Mouse (Mus musculus): ENCODE measurements around the gene Smco3. TPM values are rescaled to one million over a fixed set of nuclear protein-coding genes. Genes with fewer than 3 reads are reported as not detected.
"Not testable (repeated sequence)": the region's sequence is repeated elsewhere in the genome, so short reads cannot be mapped to it uniquely, and the experiment has no call there.

Gene Smco3
- polyA plus RNA-seq (2015; fragmentation: Nextera tagmentation; extraction: Ambion mirVana) = 0.30 TPM in 1 of 2 replicates, not detected in the other

- Histone ChIP-seq H3K4me1 (replicated peaks) (no peaks in the 10 kb centered on the region), H3K4me2 (no peak within 1 kb of the TSS), H3K27ac (no peak within 1 kb of the TSS), H3K9me3 (replicated peaks) (no peaks in the 10 kb centered on the region), H3K4me3 (no peak within 1 kb of the TSS), H3K27me3 (no peaks in the 10 kb centered on the region), H3K36me3 (no peaks in the 10 kb centered on the region), H3K9ac (no peak within 1 kb of the TSS)
- 44% methylated on average over 4 of the region's 4 CpGs for WGBS
- ATAC-seq (replicated peaks; ENCODE audit: insufficient number of reproducible peaks, insufficient read depth, low FRiP score, low read depth) = no peak
These were observed at the start of gene Smco3 for GRCm38 (mm10) chr6:136835352-136835751. Gene Smco3 (minus strand): TSS chr6:136835452.

- H3K4me3 ChIP-seq; H3K36me3 ChIP-seq; ATAC-seq (replicated peaks; ENCODE audit: insufficient number of reproducible peaks, insufficient read depth, low FRiP score, low read depth); H3K9ac ChIP-seq; H3K27me3 ChIP-seq; H3K4me2 ChIP-seq; H3K9me3 ChIP-seq (replicated peaks); H3K4me1 ChIP-seq (replicated peaks); H3K27ac ChIP-seq: not testable (repeated sequence)
- WGBS = 51% methylated on average over 1 of the region's 1 CpGs
These were observed 49.5 kb upstream of the Smco3 start for GRCm38 (mm10) chr6:136884766-136885165.

- 90% methylated on average over 6 of the region's 6 CpGs for WGBS
- ATAC-seq (replicated peaks; ENCODE audit: insufficient number of reproducible peaks, insufficient read depth, low FRiP score, low read depth) = no peak
- Histone ChIP-seq H3K9me3 (replicated peaks) (no peaks in the 10 kb centered on the region), H3K4me3 (no peak overlapping the region), H3K9ac (no peak overlapping the region), H3K4me2 (no peak overlapping the region), H3K4me1 (replicated peaks) (peaks cover 8% of the 10 kb centered on the region), H3K36me3 (no peaks in the 10 kb centered on the region), H3K27me3 (no peaks in the 10 kb centered on the region), H3K27ac (no peak overlapping the region)
These were observed 48.7 kb upstream of the Smco3 start for GRCm38 (mm10) chr6:136883961-136884360.

GRCm38 (mm10) chr6:136883431-136883915 lies 48.2 kb upstream of the Smco3 start:
- Histone ChIP-seq H3K27ac (no peak overlapping the region), H3K4me1 (replicated peaks) (peaks cover 8% of the 10 kb centered on the region), H3K36me3 (no peaks in the 10 kb centered on the region), H3K4me2 (no peak overlapping the region), H3K9ac (no peak overlapping the region), H3K4me3 (no peak overlapping the region), H3K27me3 (no peaks in the 10 kb centered on the region), H3K9me3 (replicated peaks) (no peaks in the 10 kb centered on the region)
- 71% methylated on average over 3 of the region's 3 CpGs for WGBS
- no peak for ATAC-seq (replicated peaks; ENCODE audit: insufficient number of reproducible peaks, insufficient read depth, low FRiP score, low read depth)

- no peak; the same call in 1 of the 2 replicates for ATAC-seq (replicated peaks; ENCODE audit: insufficient number of reproducible peaks, insufficient read depth, low FRiP score, low read depth)
- WGBS = 52% methylated on average over 8 of the region's 8 CpGs
- Histone ChIP-seq H3K27ac (no peak overlapping the region), H3K27me3 (no peaks in the 10 kb centered on the region), H3K4me1 (replicated peaks) (no peaks in the 10 kb centered on the region; the same call in 1 of the 2 replicates), H3K4me3 (no peak overlapping the region), H3K9ac (no peak overlapping the region), H3K9me3 (replicated peaks) (no peaks in the 10 kb centered on the region), H3K36me3 (no peaks in the 10 kb centered on the region), H3K4me2 (no peak overlapping the region)
These were observed 46.4 kb upstream of the Smco3 start for GRCm38 (mm10) chr6:136881678-136882077.

- Histone ChIP-seq H3K4me3 (peak within 1 kb of the TSS; percentile 48), H3K9me3 (replicated peaks) (no peaks in the 10 kb centered on the region), H3K36me3 (no peaks in the 10 kb centered on the region), H3K9ac (peak within 1 kb of the TSS; percentile 48), H3K27me3 (no peaks in the 10 kb centered on the region), H3K4me2 (peak within 1 kb of the TSS; percentile 54), H3K4me1 (replicated peaks) (peaks cover 19% of the 10 kb centered on the region), H3K27ac (peak within 1 kb of the TSS; percentile 84)
- 18% methylated on average over 9 of the region's 9 CpGs for WGBS
- peak; percentile 83 for ATAC-seq (replicated peaks; ENCODE audit: insufficient number of reproducible peaks, insufficient read depth, low FRiP score, low read depth)
These were observed 40.4 kb upstream of the Smco3 start, which contains the start of gene Mgp for GRCm38 (mm10) chr6:136875670-136876069. Gene Mgp (minus strand): TSS chr6:136875823.

GRCm38 (mm10) chr6:136874599-136874998 lies 39.3 kb upstream of the Smco3 start:
- WGBS = 19% methylated on average over 8 of the region's 8 CpGs
- H3K27ac ChIP-seq = peak overlapping the region; percentile 84
- H3K36me3 ChIP-seq = no peaks in the 10 kb centered on the region
- H3K9me3 ChIP-seq (replicated peaks) = no peaks in the 10 kb centered on the region
- peak overlapping the region; percentile 37 for H3K4me3 ChIP-seq
- peak; percentile 59; the same call in 1 of the 2 replicates for ATAC-seq (replicated peaks; ENCODE audit: insufficient number of reproducible peaks, insufficient read depth, low FRiP score, low read depth)
- peaks cover 19% of the 10 kb centered on the region for H3K4me1 ChIP-seq (replicated peaks)
- peak overlapping the region; percentile 54 for H3K4me2 ChIP-seq
- H3K9ac ChIP-seq = peak overlapping the region; percentile 41; the same call in 1 of the 2 replicates
- no peaks in the 10 kb centered on the region for H3K27me3 ChIP-seq

- Histone ChIP-seq H3K36me3 (no peaks in the 10 kb centered on the region), H3K9ac (no peak overlapping the region), H3K4me3 (no peak overlapping the region), H3K27me3 (no peaks in the 10 kb centered on the region), H3K9me3 (replicated peaks) (no peaks in the 10 kb centered on the region), H3K27ac (no peak overlapping the region), H3K4me2 (no peak overlapping the region), H3K4me1 (replicated peaks) (peaks cover under 1% of the 10 kb centered on the region; the same call in 1 of the 2 replicates)
- WGBS = 67% methylated on average over 5 of the region's 5 CpGs
- ATAC-seq (replicated peaks; ENCODE audit: insufficient number of reproducible peaks, insufficient read depth, low FRiP score, low read depth) = no peak
These were observed 33.7 kb upstream of the Smco3 start for GRCm38 (mm10) chr6:136868921-136869320.

GRCm38 (mm10) chr6:136866150-136866549 lies 30.9 kb upstream of the Smco3 start:
- no peak overlapping the region for H3K4me3 ChIP-seq
- H3K27ac ChIP-seq = no peak overlapping the region
- H3K9ac ChIP-seq = no peak overlapping the region
- peaks cover 3% of the 10 kb centered on the region; the same call in 1 of the 2 replicates for H3K4me1 ChIP-seq (replicated peaks)
- no peaks in the 10 kb centered on the region for H3K9me3 ChIP-seq (replicated peaks)
- H3K36me3 ChIP-seq = no peaks in the 10 kb centered on the region
- no peak overlapping the region for H3K4me2 ChIP-seq
- no peak for ATAC-seq (replicated peaks; ENCODE audit: insufficient number of reproducible peaks, insufficient read depth, low FRiP score, low read depth)
- WGBS = 82% methylated on average over 4 of the region's 4 CpGs
- no peaks in the 10 kb centered on the region for H3K27me3 ChIP-seq

GRCm38 (mm10) chr6:136865360-136865759 lies 30.1 kb upstream of the Smco3 start:
- no peak for ATAC-seq (replicated peaks; ENCODE audit: insufficient number of reproducible peaks, insufficient read depth, low FRiP score, low read depth)
- H3K27ac ChIP-seq = no peak overlapping the region
- no peaks in the 10 kb centered on the region for H3K36me3 ChIP-seq
- H3K4me1 ChIP-seq (replicated peaks) = peaks cover 9% of the 10 kb centered on the region
- H3K4me2 ChIP-seq = no peak overlapping the region
- 83% methylated on average over 5 of the region's 5 CpGs for WGBS
- H3K9me3 ChIP-seq (replicated peaks) = no peaks in the 10 kb centered on the region
- no peaks in the 10 kb centered on the region for H3K27me3 ChIP-seq
- no peak overlapping the region for H3K9ac ChIP-seq
- no peak overlapping the region for H3K4me3 ChIP-seq

- Histone ChIP-seq H3K9me3 (replicated peaks) (no peaks in the 10 kb centered on the region), H3K4me2 (peak overlapping the region; percentile 21; the same call in 1 of the 2 replicates), H3K4me3 (no peak overlapping the region), H3K4me1 (replicated peaks) (peaks cover 46% of the 10 kb centered on the region), H3K36me3 (no peaks in the 10 kb centered on the region), H3K27ac (peak overlapping the region; percentile 95), H3K27me3 (no peaks in the 10 kb centered on the region), H3K9ac (0 out of 2 replicates have a peak overlapping the region, but pooled peaks have one; percentile 3)
- WGBS = 32% methylated on average over 9 of the region's 9 CpGs
- ATAC-seq (replicated peaks; ENCODE audit: insufficient number of reproducible peaks, insufficient read depth, low FRiP score, low read depth) = no peak
These were observed 25.8 kb upstream of the Smco3 start for GRCm38 (mm10) chr6:136861020-136861419.

- Histone ChIP-seq H3K9ac (no peak overlapping the region), H3K27ac (peak overlapping the region; percentile 95), H3K9me3 (replicated peaks) (no peaks in the 10 kb centered on the region), H3K36me3 (no peaks in the 10 kb centered on the region), H3K4me3 (no peak overlapping the region), H3K4me1 (replicated peaks) (peaks cover 54% of the 10 kb centered on the region), H3K4me2 (peak overlapping the region; percentile 64; the same call in 1 of the 2 replicates), H3K27me3 (no peaks in the 10 kb centered on the region)
- ATAC-seq (replicated peaks; ENCODE audit: insufficient number of reproducible peaks, insufficient read depth, low FRiP score, low read depth) = no peak
- 39% methylated on average over 8 of the region's 8 CpGs for WGBS
These were observed 23.2 kb upstream of the Smco3 start for GRCm38 (mm10) chr6:136858420-136858819.

Measured in heart, embryonic 15.5 days (tissue).